Comparison of ENCODE assay signal across 23 mouse cellular contexts in the genomic region with DNA sequence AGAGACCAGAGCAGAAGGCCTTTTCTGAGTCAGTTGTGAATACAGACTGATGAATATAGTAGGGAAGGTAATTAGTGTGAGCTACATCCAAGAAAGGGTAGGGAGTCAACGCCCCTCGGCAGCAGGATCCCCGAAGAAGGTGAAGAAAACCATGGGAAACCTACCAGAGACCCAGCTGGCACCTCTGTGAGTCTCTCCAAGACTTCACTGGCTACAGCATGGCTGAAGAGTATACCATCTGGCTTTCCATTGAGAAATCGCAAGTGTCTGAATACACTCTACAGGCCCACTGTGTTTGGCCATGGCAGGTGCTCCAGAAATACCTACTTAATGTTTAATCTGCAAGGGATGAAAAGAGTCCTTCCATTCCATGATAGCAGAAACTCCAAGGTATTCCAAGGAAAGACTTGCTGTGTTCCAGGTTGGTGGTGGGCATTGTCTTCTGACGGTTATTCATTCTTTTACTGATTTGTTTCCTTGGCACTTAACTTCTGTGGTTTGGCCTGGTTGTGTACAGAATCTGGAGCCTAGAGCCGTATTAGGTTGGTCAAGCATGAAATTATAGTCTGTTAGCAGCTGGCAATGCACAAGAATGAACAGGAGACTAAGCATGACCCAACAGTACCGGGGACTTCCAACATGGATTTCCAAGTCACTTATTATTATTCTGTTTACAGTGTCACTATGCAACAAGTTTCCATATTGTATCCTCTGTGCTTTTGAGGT.
DNase-seq lines count a peak whose midpoint lies in the region; ATAC-seq lines count a peak whose summit lies in the region.
"Had no signal": no experiment of that assay in that cellular context is flagged by ENCODE, and none has a peak within 500 bp of the region (broad histone marks: within the 10 kb centered on the region; RNA-seq: fewer than 3 reads in every experiment).

No protein-coding gene starts in this region.

- no peak overlapping the region for H3K4me2 ChIP-seq in forebrain, embryonic 15.5 days (replicated peaks)
- H3K4me2 ChIP-seq: heart, embryonic 12.5 days; intestine, embryonic 15.5 days; limb, embryonic 12.5 days; liver, embryonic 11.5 days; neural tube, embryonic 15.5 days had no signal

- H3K4me1 ChIP-seq in forebrain, embryonic 15.5 days = peaks cover 5% of the 10 kb centered on the region; the same call in 1 of the 2 replicates
- peaks cover 24% of the 10 kb centered on the region for H3K4me1 ChIP-seq in forebrain, embryonic 10.5 days
- H3K4me1 ChIP-seq: heart, embryonic 12.5 days; intestine, embryonic 15.5 days; neural tube, embryonic 15.5 days had no signal

- DNase-seq in cerebellum, adult 11-12 months = peak; percentile 10
- no peak for DNase-seq in cerebellum, adult 18-20 months
- no peak for DNase-seq in forebrain, embryonic 10.5 days (ENCODE audit: extremely low spot score, low spot score)
- peak; percentile 71 for DNase-seq in left cerebral cortex, postnatal 4 days
- no peak for DNase-seq in left cerebral cortex, postnatal 14 days (ENCODE audit: low spot score in 2 of 2)
- no peak for DNase-seq in embryo, embryonic 10.5 days (ENCODE audit: low spot score)
- DNase-seq: adrenal gland, postnatal 25 days; gastrocnemius, adult 2 months; heart, postnatal 10 days; kidney, adult 9 months; kidney, postnatal 25 days; liver, postnatal 0 days; thymus, adult 18-20 months; thymus, postnatal 36 days had no signal

- H3K27ac ChIP-seq in forebrain, embryonic 15.5 days (replicated peaks) = no peak overlapping the region
- no peak overlapping the region for H3K27ac ChIP-seq in forebrain, embryonic 10.5 days
- H3K27ac ChIP-seq: gastrocnemius, adult 2 months; intestine, embryonic 15.5 days; layer of hippocampus, adult 2 months; limb, embryonic 12.5 days; macrophage; neural tube, embryonic 15.5 days had no signal

- no peak overlapping the region for H3K4me3 ChIP-seq in forebrain, embryonic 15.5 days
- no peak overlapping the region for H3K4me3 ChIP-seq in forebrain, embryonic 10.5 days
- H3K4me3 ChIP-seq: gastrocnemius, adult 2 months; heart, embryonic 12.5 days; intestine, embryonic 15.5 days; layer of hippocampus, adult 2 months; limb, embryonic 12.5 days; neural tube, embryonic 15.5 days had no signal

- no peaks in the 10 kb centered on the region for H3K36me3 ChIP-seq in forebrain, embryonic 15.5 days
- H3K36me3 ChIP-seq in forebrain, embryonic 10.5 days (replicated peaks) = no peaks in the 10 kb centered on the region
- H3K36me3 ChIP-seq: heart, embryonic 12.5 days; intestine, embryonic 15.5 days; limb, embryonic 12.5 days; neural tube, embryonic 15.5 days had no signal

- H3K9ac ChIP-seq in forebrain, embryonic 15.5 days (replicated peaks) = no peak overlapping the region
- H3K9ac ChIP-seq: heart, embryonic 12.5 days; intestine, embryonic 15.5 days; limb, embryonic 12.5 days; liver, postnatal 0 days; neural tube, embryonic 15.5 days had no signal

- intact Hi-C loops in left cerebral cortex, postnatal 4 days (cut with DNase I) = no loop called here
- intact Hi-C loops in left cerebral cortex, postnatal 14 days (cut with DNase I) = no loop called here

- WGBS in forebrain, embryonic 15.5 days = 63% methylated on average over 7 of the region's 7 CpGs
- WGBS in forebrain, embryonic 10.5 days = 85% methylated on average over 7 of the region's 7 CpGs

- no peaks in the 10 kb centered on the region for H3K9me3 ChIP-seq in forebrain, embryonic 15.5 days
- H3K9me3 ChIP-seq in forebrain, embryonic 10.5 days = no peaks in the 10 kb centered on the region
- H3K9me3 ChIP-seq: heart, embryonic 12.5 days; intestine, embryonic 15.5 days; limb, embryonic 12.5 days; neural tube, embryonic 15.5 days had no signal

- ATAC-seq in forebrain, embryonic 15.5 days (replicated peaks) = peak; percentile 49; the same call in 1 of the 2 replicates
- ATAC-seq: intestine, embryonic 15.5 days; liver, postnatal 0 days; lung, postnatal 0 days had no signal

- H3K27me3 ChIP-seq in forebrain, embryonic 15.5 days = no peaks in the 10 kb centered on the region
- H3K27me3 ChIP-seq in forebrain, embryonic 10.5 days (ENCODE audit: poor library complexity, severe bottlenecking) = no peaks in the 10 kb centered on the region
- H3K27me3 ChIP-seq: heart, embryonic 12.5 days; intestine, embryonic 15.5 days; limb, embryonic 12.5 days; neural tube, embryonic 15.5 days had no signal

Comparison
In these comparisons a context has a peak if more than half of its experiments do, and no peak if none do; other contexts are left out.
1. DNase-seq: peak in cerebellum, adult 11-12 months (single experiment) and left cerebral cortex, postnatal 4 days (single experiment); none in cerebellum, adult 18-20 months (0 of 2), forebrain, embryonic 10.5 days (single experiment), left cerebral cortex, postnatal 14 days (0 of 2) and embryo, embryonic 10.5 days (single experiment).